Mouse (Mus musculus) stomach, embryonic 14.5 days (tissue): ENCODE results near the gene Zfp128. TPM values are rescaled to one million over a fixed set of nuclear protein-coding genes. Genes with fewer than 3 reads are reported as not detected.
A peak's percentile ranks its signal among the peaks of the same experiment; 100 is the strongest.
"Not testable (repeated sequence)": the region's sequence is repeated elsewhere in the genome, so short reads cannot be mapped to it uniquely, and the experiment has no call there.

ENCODE experiments used
- ATAC-seq: fragments of 200-750 bp; cut with Nextera tagmentation; 2 replicates; pipeline ENCODE4 v1.8.0; 2017; ENCODE audit warnings: low read depth, moderate TSS enrichment; ENCODE audit not compliant: insufficient number of reproducible peaks, insufficient read depth, low FRiP score
- H3K27ac ChIP-seq: fragments of 300-500 bp; sonication (generic); 2 replicates; pipeline ENCODE4 v1.5.1; 2014; ENCODE audit warnings: mild to moderate bottlenecking, low read length, moderate library complexity, mixed read lengths
- H3K27me3 ChIP-seq: fragments of 300-500 bp; sonication (generic); 2 replicates; pipeline ENCODE4 v1.6.1; 2014; ENCODE audit warnings: low read length, control low read depth, mixed read lengths; ENCODE audit not compliant: control insufficient read depth, insufficient read depth
- H3K36me3 ChIP-seq: fragments of 300-500 bp; sonication (generic); 2 replicates; pipeline ENCODE4 v1.6.1; 2014; ENCODE audit warnings: mild to moderate bottlenecking, control low read depth, low read length, moderate library complexity, mixed read lengths; ENCODE audit not compliant: control insufficient read depth, insufficient read depth
- H3K4me1 ChIP-seq: fragments of 300-500 bp; sonication (generic); 2 replicates; pipeline ENCODE4 v1.6.1; 2014; ENCODE audit warnings: low read length, control low read depth, mixed read lengths; ENCODE audit not compliant: control insufficient read depth, insufficient read depth
- H3K4me2 ChIP-seq: fragments of 300-500 bp; sonication (generic); replicated peaks from 2 replicates; pipeline ENCODE4 v1.6.1; 2014; ENCODE audit warnings: low read depth, low read length, control low read depth
- H3K4me3 ChIP-seq: fragments of 300-500 bp; sonication (generic); 2 replicates; pipeline ENCODE4 v1.5.1; 2014; ENCODE audit warnings: low read depth, low read length, control low read depth
- H3K9ac ChIP-seq: fragments of 300-500 bp; sonication (generic); replicated peaks from 2 replicates; pipeline ENCODE4 v1.6.1; 2014; ENCODE audit warnings: low read depth, mild to moderate bottlenecking, control low read depth, low read length, moderate library complexity, mixed read lengths
- H3K9me3 ChIP-seq: fragments of 300-500 bp; sonication (generic); 2 replicates; pipeline ENCODE4 v1.6.1; 2016; ENCODE audit warnings: low read depth, low read length, control low read depth; ENCODE audit not compliant: control insufficient read depth
- WGBS: fragments of 180-500 bp; shearing (Covaris S2); extraction: QIAGEN DNeasy Blood & Tissue Kit; methylation state at CpG from one replicate; pipeline ENCODE4 v1.1.7; 2014; 5-methylcytosine and 5-hydroxymethylcytosine counted together
- polyA plus RNA-seq: library from polyadenylated mRNA; unstranded; fragments of >200 nt; fragmentation: Nextera tagmentation; extraction: Ambion mirVana; gene quantifications from 2 replicates; pipeline ENCODE4 v1.2.1, GENCODE M21; 2014

Zfp128 gene
- 4.5 and 4.6 TPM in 2 replicates for polyA plus RNA-seq

DNA sequence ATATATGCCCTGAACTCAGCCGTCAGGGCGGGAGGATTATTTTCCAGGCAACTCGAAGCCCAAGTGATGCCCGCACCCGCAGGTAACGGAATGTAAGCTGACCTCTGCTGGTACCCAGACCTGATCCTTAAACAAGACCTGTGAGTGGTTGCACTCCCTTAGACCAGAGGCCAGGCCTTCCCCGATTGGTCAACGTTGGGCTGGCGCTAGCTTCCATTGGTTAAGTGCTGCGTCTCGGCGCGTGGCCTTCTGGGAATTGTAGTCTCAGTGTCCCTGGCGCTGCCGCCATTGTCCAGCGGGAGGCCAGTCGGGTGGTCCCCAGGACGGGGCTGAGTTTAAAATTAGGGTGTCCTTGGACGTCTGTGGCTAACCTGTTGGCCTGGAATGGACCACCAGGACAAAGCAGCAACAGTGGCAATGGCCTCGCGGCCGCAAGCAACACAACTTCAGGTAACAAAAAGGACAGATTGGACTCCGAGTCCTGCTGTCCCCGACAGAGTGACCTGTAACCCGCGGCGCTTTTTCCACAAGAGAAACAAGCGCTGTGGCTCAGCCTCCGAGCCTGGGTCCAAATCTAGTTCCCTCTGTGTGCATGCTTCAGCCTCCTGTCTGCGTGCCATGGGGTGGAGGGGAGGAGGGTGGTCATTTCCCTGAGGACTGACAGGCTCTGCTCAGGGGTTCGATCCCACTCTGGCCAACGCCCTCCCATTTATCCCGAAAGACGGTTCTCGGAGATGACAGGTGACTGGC, at the start of gene Zfp128:
Zfp128 (plus strand) TSS at position 267 of the 750 bp plus-strand sequence.
- Histone ChIP-seq H3K27me3 (no peaks in the 10 kb centered on the region), H3K36me3 (peaks cover 9% of the 10 kb centered on the region), H3K9ac (peak within 1 kb of the TSS; percentile 63), H3K9me3 (no peaks in the 10 kb centered on the region), H3K4me2 (peak within 1 kb of the TSS; percentile 88), H3K4me1 (peaks cover 7% of the 10 kb centered on the region; the same call in 1 of the 2 replicates), H3K4me3 (peak within 1 kb of the TSS; percentile 74), H3K27ac (no peak within 1 kb of the TSS)
- peak; percentile 100 for ATAC-seq
- under 1% methylated on average over 35 of the region's 35 CpGs for WGBS

DNA sequence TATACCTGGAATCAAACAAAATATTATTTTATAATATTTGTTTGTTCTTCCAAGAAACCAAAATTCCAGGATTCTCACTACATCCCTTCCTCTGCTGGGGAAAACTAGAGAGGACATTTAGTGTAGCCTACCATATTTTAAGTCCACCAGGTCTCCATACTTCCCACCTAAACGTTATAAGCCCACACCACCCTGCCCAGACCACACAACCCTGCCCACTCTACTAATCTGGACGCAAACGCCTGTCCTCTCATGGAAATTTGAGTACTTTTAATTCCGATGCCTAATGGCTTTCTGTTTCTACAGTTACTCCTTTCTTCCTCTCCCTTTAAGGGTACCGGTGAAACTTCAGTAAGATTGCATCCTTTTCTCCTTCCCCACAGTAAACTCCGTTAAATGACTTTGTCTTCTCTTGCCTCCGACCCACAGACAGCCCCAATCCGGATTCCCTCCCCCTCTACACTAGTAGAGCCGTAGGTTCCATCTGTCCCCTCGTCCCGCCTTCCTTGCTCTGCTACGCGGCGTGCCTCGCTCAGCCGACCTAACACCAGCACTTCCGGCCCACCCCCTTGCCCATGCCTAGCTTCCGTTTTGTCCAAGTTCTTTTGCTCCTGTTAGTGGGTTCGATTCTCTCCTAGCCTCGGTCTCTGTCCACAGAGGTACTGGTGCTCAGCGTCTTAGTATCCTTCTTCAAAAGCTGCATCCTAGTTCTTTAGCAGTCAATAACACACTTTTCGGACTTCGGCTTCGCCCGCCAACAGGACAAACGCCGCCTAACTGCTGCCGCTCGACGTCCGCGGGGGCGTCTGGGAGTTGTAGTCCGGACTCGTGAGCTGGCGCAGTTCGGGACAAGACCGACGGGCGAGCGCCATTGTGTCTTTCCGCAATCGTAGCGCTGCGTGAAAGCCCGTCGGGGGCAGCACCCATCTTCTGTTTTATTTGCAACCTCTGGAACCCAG, 46.5 kb upstream of the Zfp128 start, which contains the start of gene Zfp110:
Zfp110 (plus strand) TSS at position 600 of the 959 bp plus-strand sequence.
- Histone ChIP-seq H3K4me1 (no peaks in the 10 kb centered on the region), H3K4me3 (peak within 1 kb of the TSS; percentile 63), H3K27ac (peak within 1 kb of the TSS; percentile 4; the same call in 1 of the 2 replicates), H3K4me2 (peak within 1 kb of the TSS; percentile 62), H3K9me3 (peaks cover 31% of the 10 kb centered on the region; the same call in 1 of the 2 replicates), H3K27me3 (no peaks in the 10 kb centered on the region), H3K9ac (peak within 1 kb of the TSS; percentile 60), H3K36me3 (peaks cover 29% of the 10 kb centered on the region)
- peak; percentile 97 for ATAC-seq
- 2% methylated on average over 47 of the region's 47 CpGs for WGBS

DNA sequence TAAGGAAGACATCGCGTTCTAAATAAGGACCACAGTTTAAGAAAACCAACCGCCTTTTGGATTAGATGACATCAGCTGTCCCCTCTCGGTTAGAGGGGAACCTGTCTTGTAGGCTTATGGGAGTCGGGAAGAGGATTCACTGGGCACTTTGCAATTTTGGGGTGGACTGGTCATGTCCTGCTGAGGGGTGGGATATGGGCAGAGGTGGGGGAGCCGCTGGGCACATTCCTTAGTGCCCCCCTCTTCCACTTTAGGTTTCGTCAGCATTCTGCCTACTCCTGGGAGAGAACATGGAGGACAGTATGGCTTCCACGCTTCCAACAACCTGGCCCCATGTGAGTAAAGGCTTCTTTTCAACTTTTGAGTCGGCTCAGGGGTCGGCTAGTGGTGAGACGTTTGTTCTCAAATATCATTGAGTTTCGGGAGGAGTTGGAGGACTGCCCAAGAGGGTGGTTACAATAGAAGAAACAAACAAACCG, 45.7 kb upstream of the Zfp128 start:
- H3K9ac ChIP-seq = peak overlapping the region; percentile 60
- peak overlapping the region; percentile 62 for H3K4me2 ChIP-seq
- peak overlapping the region; percentile 4; the same call in 1 of the 2 replicates for H3K27ac ChIP-seq
- WGBS = 31% methylated on average over 13 of the region's 13 CpGs
- peak; percentile 34; the same call in 1 of the 2 replicates for ATAC-seq
- H3K4me1 ChIP-seq = no peaks in the 10 kb centered on the region
- H3K27me3 ChIP-seq = no peaks in the 10 kb centered on the region
- peaks cover 33% of the 10 kb centered on the region for H3K36me3 ChIP-seq
- peaks cover 36% of the 10 kb centered on the region for H3K9me3 ChIP-seq
- H3K4me3 ChIP-seq = peak overlapping the region; percentile 63

DNA sequence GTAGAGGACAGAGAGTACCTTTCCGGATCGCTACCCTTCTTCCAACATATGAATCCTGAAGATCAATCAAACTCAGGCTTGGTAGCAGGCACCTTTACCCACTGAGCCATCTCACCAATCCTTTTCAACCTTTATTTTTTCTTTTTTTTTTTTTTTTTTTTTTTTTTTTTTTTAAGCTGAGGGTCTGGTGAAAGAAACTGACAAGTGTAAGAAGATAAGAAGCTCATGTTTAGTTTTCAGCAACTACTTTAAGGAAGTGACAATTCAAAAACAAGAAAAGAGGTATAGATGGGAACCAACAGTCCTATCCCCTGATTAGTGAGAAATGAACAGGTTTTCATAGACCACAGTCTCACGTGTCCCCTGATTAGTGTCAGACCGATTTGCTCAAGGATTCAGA, 45.2 kb upstream of the Zfp128 start:
- Histone ChIP-seq H3K9me3 (peaks cover 40% of the 10 kb centered on the region), H3K4me3 (peak overlapping the region; percentile 63), H3K27me3 (no peaks in the 10 kb centered on the region), H3K36me3 (peaks cover 37% of the 10 kb centered on the region), H3K27ac (no peak overlapping the region), H3K9ac (no peak overlapping the region), H3K4me2 (peak overlapping the region; percentile 62; the same call in 1 of the 2 replicates), H3K4me1 (no peaks in the 10 kb centered on the region)
- WGBS = 95% methylated on average over 4 of the region's 4 CpGs
- ATAC-seq = no peak

DNA sequence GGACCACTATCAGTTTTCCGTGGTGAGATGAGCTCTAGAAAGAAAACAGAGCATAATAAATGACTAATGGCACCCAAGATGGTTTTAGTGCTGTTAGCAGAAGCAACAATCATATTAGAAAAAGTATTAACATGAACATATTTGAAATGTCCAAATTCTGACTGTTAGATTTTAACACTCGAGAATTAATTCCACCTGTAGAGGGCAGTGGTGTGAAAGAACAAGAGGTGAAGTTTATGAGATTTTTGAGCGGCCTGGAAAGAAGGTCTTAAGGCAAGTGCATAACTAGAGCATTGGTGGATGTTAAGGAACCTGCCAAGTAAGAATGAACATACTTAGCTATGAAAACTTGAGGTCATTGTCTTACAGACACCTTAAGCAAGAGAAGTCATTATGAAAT, 6.7 kb upstream of the Zfp128 start:
- no peak overlapping the region for H3K27ac ChIP-seq
- H3K4me3 ChIP-seq = no peak overlapping the region
- H3K4me1 ChIP-seq = no peaks in the 10 kb centered on the region
- H3K36me3 ChIP-seq = no peaks in the 10 kb centered on the region
- no peak overlapping the region for H3K4me2 ChIP-seq
- 24% methylated on average over 3 of the region's 3 CpGs for WGBS
- no peaks in the 10 kb centered on the region for H3K27me3 ChIP-seq
- no peak overlapping the region for H3K9ac ChIP-seq
- H3K9me3 ChIP-seq = peaks cover 1% of the 10 kb centered on the region; the same call in 1 of the 2 replicates
- no peak for ATAC-seq

DNA sequence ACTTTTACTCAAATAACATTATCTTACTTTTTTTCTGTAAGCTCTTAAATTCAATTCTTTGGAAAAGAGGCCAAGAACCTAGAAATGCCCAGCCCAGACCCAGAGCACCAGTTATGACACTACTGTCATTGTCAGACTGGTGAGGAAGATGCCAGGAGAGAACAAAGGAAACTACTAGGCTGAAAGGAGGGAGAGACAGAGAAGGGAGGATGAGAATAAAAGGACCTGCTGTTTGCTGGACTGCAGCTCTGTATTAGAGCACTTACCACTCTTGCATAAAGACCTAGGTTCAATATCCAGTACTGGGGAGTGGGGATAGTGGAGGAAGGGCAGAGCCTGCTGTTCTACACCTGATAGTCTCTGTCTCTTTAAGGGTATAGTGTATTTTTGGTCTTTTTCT, 941 bp upstream of the Zfp128 start:
- peaks cover 7% of the 10 kb centered on the region; the same call in 1 of the 2 replicates for H3K4me1 ChIP-seq
- no peak overlapping the region for H3K9ac ChIP-seq
- no peaks in the 10 kb centered on the region for H3K9me3 ChIP-seq
- no peak overlapping the region for H3K4me2 ChIP-seq
- no peak for ATAC-seq
- no peaks in the 10 kb centered on the region for H3K36me3 ChIP-seq
- H3K27ac ChIP-seq = no peak overlapping the region
- H3K27me3 ChIP-seq = no peaks in the 10 kb centered on the region
- no peak overlapping the region for H3K4me3 ChIP-seq

DNA sequence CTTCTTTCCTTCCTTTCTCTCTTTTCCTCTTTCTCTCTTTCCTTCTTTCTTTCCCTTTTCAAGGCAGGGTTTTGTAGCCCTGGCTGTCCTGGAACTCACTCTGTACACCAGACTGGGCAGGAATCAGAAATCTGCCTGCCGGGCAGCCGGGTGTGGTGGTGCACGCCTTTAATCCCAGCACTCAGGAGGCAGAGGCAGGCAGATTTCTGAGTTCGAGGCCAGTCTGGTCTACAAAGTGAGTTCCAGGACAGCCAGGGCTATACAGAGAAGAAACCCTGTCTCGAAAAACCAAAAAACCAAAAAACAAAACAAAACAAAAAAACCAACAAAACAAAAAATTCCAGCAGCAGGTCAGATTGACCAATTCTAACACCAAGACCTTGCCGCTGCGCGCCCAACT, 480 bp upstream of the Zfp128 start:
- H3K4me1 ChIP-seq, H3K9ac ChIP-seq: not testable (repeated sequence)

More for the DNA sequence above, 480 bp upstream of the Zfp128 start:
- peak overlapping the region; percentile 43; the same call in 1 of the 2 replicates for H3K4me2 ChIP-seq
- not testable (repeated sequence) for H3K27me3 ChIP-seq, H3K9me3 ChIP-seq, H3K36me3 ChIP-seq, ATAC-seq, H3K27ac ChIP-seq
- peak overlapping the region; percentile 74 for H3K4me3 ChIP-seq
- WGBS = 50% methylated on average over 8 of the region's 8 CpGs
